Mouse (Mus musculus) G1E (cell line): ENCODE results near the gene Plac8. TPM values are rescaled to one million over a fixed set of nuclear protein-coding genes. Genes with fewer than 3 reads are reported as not detected.

Source experiments
- ATAC-seq: 2 replicates; pipeline ENCODE4 v1.8.0; 2016; ENCODE audit warnings: mild to moderate bottlenecking; ENCODE audit not compliant: insufficient number of reproducible peaks, poor library complexity, low FRiP score, severe bottlenecking; ENCODE audit errors: extremely low read depth
- DNase-seq: peaks from one replicate; pipeline ENCODE4 v3.0.0; 2012; ENCODE audit warnings: low spot score
- H3K27me3 ChIP-seq: 2 replicates; pipeline ENCODE4 v1.6.1; 2012; ENCODE audit warnings: mild to moderate bottlenecking, low read length, inconsistent platforms; ENCODE audit not compliant: insufficient read depth
- H3K36me3 ChIP-seq: replicated peaks from 2 replicates; pipeline ENCODE3; 2012; ENCODE audit warnings: mild to moderate bottlenecking, inconsistent platforms
- H3K4me1 ChIP-seq: 2 replicates; pipeline ENCODE4 v1.6.1; 2012; ENCODE audit warnings: low read depth, low read length, inconsistent platforms, mixed read lengths; ENCODE audit not compliant: insufficient read depth
- H3K4me3 ChIP-seq: 2 replicates; pipeline ENCODE4 v1.5.1; 2012; ENCODE audit warnings: low read depth, mild to moderate bottlenecking, inconsistent platforms, low read length, moderate library complexity, mixed read lengths
- H3K9me3 ChIP-seq: replicated peaks from 2 replicates; pipeline ENCODE4 v1.6.1; 2012; ENCODE audit warnings: inconsistent platforms
- CTCF ChIP-seq: IDR thresholded peaks from 2 replicates; pipeline ENCODE4 v1.5.1; 2012; ENCODE audit warnings: low read depth, low read length, inconsistent platforms, mixed read lengths
- GATA1 ChIP-seq: IDR thresholded peaks from 2 replicates; pipeline ENCODE4 v1.6.1; 2012; ENCODE audit warnings: borderline replicate concordance, low read length, inconsistent platforms, mixed read lengths
- GATA2 ChIP-seq: IDR thresholded peaks from 2 replicates; pipeline ENCODE4 v1.6.1; 2012; ENCODE audit warnings: low read depth, low read length, inconsistent platforms, borderline replicate concordance
- POLR2AphosphoS5 ChIP-seq: IDR thresholded peaks from 2 replicates; pipeline ENCODE4 v1.6.1; 2012; ENCODE audit warnings: low read depth, low read length, inconsistent platforms; ENCODE audit not compliant: insufficient replicate concordance
- TAL1 ChIP-seq: conservative IDR thresholded peaks from 2 replicates; pipeline ENCODE4 v1.6.1; 2012; ENCODE audit warnings: low read depth, low read length, inconsistent platforms, mixed read lengths
- polyA plus RNA-seq: library from polyadenylated mRNA; stranded (reverse); fragments of >175 nt; gene quantifications from 2 replicates; pipeline ENCODE4 v1.2.3, GENCODE M21; 2012
- total RNA-seq, 2 experiments: library from RNA; stranded (forward) in 1 of 2; stranded (reverse) in 1 of 2; fragments of 200-1000 nt in 1 of 2; fragments of >200 nt in 1 of 2; fragmentation: Nextera tagmentation in 1 of 2; gene quantifications; 2 replicates each; pipeline ENCODE4 v1.2.3; 2014 to 2017

Plac8 gene
- total RNA-seq (2014; fragmentation: Nextera tagmentation) (3.6 and 8.9 TPM in 2 replicates), total RNA-seq (2017) (2.7 and 5.9 TPM in 2 replicates), polyA plus RNA-seq (0.36 and 0.56 TPM in 2 replicates)

- H3K9me3 ChIP-seq: no peaks in the 10 kb centered on the region
- no peak for DNase-seq
- H3K27me3 ChIP-seq: peaks cover 15% of the 10 kb centered on the region; the same call in 1 of the 2 replicates
- no peaks in the 10 kb centered on the region for H3K36me3 ChIP-seq
- ATAC-seq: no peak
- H3K4me3 ChIP-seq: no peak within 1 kb of the TSS
- H3K4me1 ChIP-seq: peaks cover 61% of the 10 kb centered on the region
- TF ChIP-seq TAL1 (no peak), GATA2 (no peak), GATA1 (no peak), CTCF (no peak), POLR2AphosphoS5 (no peak)
Observed at GRCm38 (mm10) chr5:100572069-100572468, at the start of gene Plac8. Plac8 (minus strand) TSS chr5:100572245.

GRCm38 (mm10) chr5:100620952-100621351, 48.9 kb upstream of the Plac8 start:
- Histone ChIP-seq H3K4me3 (no peak overlapping the region), H3K36me3 (no peaks in the 10 kb centered on the region), H3K4me1 (peaks cover 19% of the 10 kb centered on the region), H3K27me3 (peaks cover 61% of the 10 kb centered on the region), H3K9me3 (no peaks in the 10 kb centered on the region)
- DNase-seq: no peak
- ATAC-seq: no peak
- TF ChIP-seq CTCF (no peak), TAL1 (no peak), POLR2AphosphoS5 (no peak), GATA2 (no peak), GATA1 (no peak)

GRCm38 (mm10) chr5:100619586-100620275, 47.7 kb upstream of the Plac8 start:
- Histone ChIP-seq H3K4me1 (peaks cover 6% of the 10 kb centered on the region), H3K9me3 (no peaks in the 10 kb centered on the region), H3K36me3 (no peaks in the 10 kb centered on the region), H3K27me3 (peaks cover 59% of the 10 kb centered on the region), H3K4me3 (no peak overlapping the region)
- TF ChIP-seq POLR2AphosphoS5: no peak
- TF ChIP-seq TAL1: no peak
- TF ChIP-seq GATA1: no peak
- TF ChIP-seq GATA2: no peak
- no peak for TF ChIP-seq CTCF
- ATAC-seq (no peak), DNase-seq (no peak)

- H3K9me3 ChIP-seq: no peaks in the 10 kb centered on the region
- H3K36me3 ChIP-seq: no peaks in the 10 kb centered on the region
- H3K4me3 ChIP-seq: no peak overlapping the region
- ATAC-seq: no peak
- DNase-seq: no peak
- H3K4me1 ChIP-seq: no peaks in the 10 kb centered on the region
- TF ChIP-seq POLR2AphosphoS5 (no peak), TAL1 (no peak), CTCF (no peak), GATA1 (no peak), GATA2 (no peak)
- peaks cover 25% of the 10 kb centered on the region for H3K27me3 ChIP-seq
Observed at GRCm38 (mm10) chr5:100613896-100614768, 42.1 kb upstream of the Plac8 start.

- ATAC-seq (no peak), DNase-seq (no peak)
- TF ChIP-seq TAL1: no peak
- H3K9me3 ChIP-seq: no peaks in the 10 kb centered on the region
- H3K36me3 ChIP-seq: no peaks in the 10 kb centered on the region
- H3K27me3 ChIP-seq: peaks cover 23% of the 10 kb centered on the region
- H3K4me3 ChIP-seq: no peak overlapping the region
- H3K4me1 ChIP-seq: no peaks in the 10 kb centered on the region
Observed at GRCm38 (mm10) chr5:100607868-100608267, 35.8 kb upstream of the Plac8 start.

GRCm38 (mm10) chr5:100607090-100607762, 35.2 kb upstream of the Plac8 start:
- DNase-seq: no peak

More at GRCm38 (mm10) chr5:100607090-100607762, 35.2 kb upstream of the Plac8 start:
- Histone ChIP-seq H3K9me3 (no peaks in the 10 kb centered on the region), H3K27me3 (peaks cover 23% of the 10 kb centered on the region), H3K36me3 (no peaks in the 10 kb centered on the region), H3K4me1 (no peaks in the 10 kb centered on the region), H3K4me3 (no peak overlapping the region)
- ATAC-seq: no peak
- TF ChIP-seq CTCF: no peak
- TF ChIP-seq TAL1: no peak
- no peak for TF ChIP-seq GATA1
- no peak for TF ChIP-seq POLR2AphosphoS5
